Mouse (Mus musculus) bone marrow, adult 2 months (tissue): ENCODE measurements around the gene Olfr320.

Experiments
- CTCF ChIP-seq: fragments of 200-500 bp; IDR thresholded peaks from 2 replicates; pipeline ENCODE4 v1.5.1; 2011; ENCODE audit warnings: low read length, control low read depth; ENCODE audit not compliant: control insufficient read depth, insufficient read depth
- POLR2A ChIP-seq: fragments of 200-500 bp; IDR thresholded peaks from 2 replicates; pipeline ENCODE4 v1.6.1; 2011; ENCODE audit warnings: low read depth, mild to moderate bottlenecking, control low read depth, low read length, borderline replicate concordance; ENCODE audit not compliant: control insufficient read depth

DNA sequence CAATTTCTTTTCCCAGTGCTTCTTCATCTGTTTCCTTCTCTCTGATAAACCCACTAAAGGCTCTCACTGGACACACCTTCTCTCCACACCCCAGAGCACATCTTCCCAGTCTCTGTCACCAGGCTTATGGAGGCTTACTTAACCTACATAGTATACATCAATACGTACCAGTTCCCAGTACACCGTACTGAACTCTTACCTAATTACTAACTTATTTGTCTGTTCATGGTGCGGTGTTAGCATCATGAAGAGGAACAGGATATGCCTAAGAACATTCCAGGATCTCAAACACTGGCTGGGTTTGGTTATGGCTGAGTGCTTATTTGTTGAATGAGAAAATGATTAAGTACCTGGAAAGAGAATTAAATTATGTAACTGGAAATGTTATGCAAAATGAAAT, 25.7 kb upstream of the Olfr320 start:
- no peak for TF ChIP-seq CTCF
- no peak for TF ChIP-seq POLR2A
